Mouse (Mus musculus): ENCODE measurements around the gene Fam19a5. TPM values are rescaled to one million over a fixed set of nuclear protein-coding genes. Genes with fewer than 3 reads are reported as not detected.

The Fam19a5 gene
- polyA plus RNA-seq, 1 experiment from 2014 or later = 20.5 TPM

Small RNAs within 50 kb of the gene (microRNA-seq; reads per million reads assigned to microRNA genes)
- gene Mir6393 = not detected

All from hindbrain, embryonic 13.5 days (tissue).